Mouse (Mus musculus) cerebellum, adult 11-12 months (tissue): ENCODE data around the gene Kif16b.

Experiments used
- DNase-seq: peaks from one replicate; pipeline ENCODE4 v3.0.0; 2022

The Kif16b gene

DNA sequence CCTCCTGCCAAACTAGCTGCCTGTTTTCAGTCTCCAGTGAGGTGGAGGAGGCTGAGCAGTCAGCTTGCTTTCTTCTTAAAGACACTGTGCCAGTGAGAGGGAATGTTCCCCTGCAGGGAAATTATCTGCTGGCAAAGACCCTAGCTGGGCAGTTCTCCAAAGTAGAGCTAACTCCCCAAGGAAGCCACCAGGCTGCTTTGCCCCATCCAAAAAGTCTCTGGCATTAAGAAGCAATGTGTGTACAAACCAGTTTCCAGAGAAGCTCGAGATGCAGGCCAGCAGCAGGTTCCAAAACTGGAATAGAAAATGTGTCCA, 169.6 kb downstream of the Kif16b start:
- DNase-seq: peak; percentile 82

DNA sequence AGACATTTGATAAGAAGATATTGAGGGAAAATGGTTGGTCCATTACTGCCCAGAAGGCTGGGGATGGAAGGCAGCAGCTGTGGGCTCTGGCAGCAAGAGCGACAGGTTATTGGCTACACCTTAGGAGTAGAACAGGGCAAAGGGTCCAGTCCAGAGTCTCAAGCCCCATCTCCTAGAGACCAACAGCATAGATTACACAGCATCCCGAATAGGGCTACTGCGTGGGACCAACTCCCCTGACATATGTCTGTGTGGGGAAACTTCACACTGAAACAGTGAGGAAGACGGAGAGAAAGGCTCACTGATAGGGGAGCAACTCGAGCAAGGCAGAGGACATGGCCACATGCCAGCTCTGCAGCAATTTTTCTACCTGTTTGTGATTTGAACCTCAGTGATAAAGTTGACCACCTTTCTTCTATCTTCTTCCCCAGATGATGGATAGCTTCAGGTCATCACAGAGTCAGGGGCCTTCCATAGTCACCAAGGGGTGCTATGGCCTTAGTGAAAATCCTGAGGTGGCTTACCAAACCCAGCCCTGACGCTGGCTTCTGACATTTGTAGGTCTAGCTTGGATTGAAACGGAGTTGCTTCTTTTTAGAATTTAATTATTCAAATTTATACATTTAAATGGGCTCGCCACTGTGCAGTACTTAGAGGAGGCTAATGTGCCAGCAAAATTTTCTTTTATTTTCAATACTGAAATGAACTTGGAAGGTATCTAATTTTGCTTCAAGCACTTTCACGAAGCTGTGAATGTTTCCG, 170.1 kb downstream of the Kif16b start:
- no peak for DNase-seq

GRCm38 (mm10) chr2:142724215-142725001, 176.9 kb downstream of the Kif16b start:
- DNase-seq: no peak

GRCm38 (mm10) chr2:142720174-142720573, 181.2 kb downstream of the Kif16b start:
- no peak for DNase-seq

- no peak for DNase-seq
Observed at GRCm38 (mm10) chr2:142718998-142719397, 182.3 kb downstream of the Kif16b start.

- no peak for DNase-seq
Observed at GRCm38 (mm10) chr2:142717591-142717990, 183.7 kb downstream of the Kif16b start.

GRCm38 (mm10) chr2:142715912-142716260, 185.4 kb downstream of the Kif16b start:
- DNase-seq: no peak

DNA sequence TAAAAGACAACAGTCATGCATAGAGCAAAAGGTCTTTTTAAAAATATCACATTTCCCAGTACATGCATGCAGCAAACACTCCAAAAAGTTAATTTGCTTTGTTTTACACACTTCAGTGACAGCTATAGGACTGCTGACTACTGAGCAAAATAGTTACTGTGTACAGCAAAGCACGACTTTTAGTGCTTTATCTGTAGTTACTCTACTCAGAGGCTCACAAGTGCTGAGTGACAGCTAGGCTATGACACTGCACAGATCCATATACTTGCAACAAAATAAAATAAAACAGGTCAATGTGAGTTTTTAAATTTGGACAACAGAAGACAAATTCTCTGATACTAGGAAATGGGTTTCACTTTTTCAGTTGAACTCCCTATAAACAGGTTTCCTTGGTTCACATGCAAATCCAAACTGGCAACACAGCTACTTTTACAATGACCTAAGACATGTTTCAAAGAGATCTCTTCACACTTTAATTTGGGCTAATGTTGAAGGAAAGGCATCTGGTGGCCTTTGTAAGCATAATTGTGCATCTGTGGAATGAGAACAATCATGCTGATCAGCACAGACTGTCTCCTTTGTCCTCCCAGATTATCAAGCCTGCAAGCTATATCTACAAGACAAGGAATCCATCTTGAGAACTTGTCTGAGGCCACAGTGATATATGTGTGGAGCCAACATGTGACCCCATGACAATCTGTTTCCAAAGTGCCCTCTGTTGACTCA, 186.0 kb downstream of the Kif16b start:
- DNase-seq: no peak

DNA sequence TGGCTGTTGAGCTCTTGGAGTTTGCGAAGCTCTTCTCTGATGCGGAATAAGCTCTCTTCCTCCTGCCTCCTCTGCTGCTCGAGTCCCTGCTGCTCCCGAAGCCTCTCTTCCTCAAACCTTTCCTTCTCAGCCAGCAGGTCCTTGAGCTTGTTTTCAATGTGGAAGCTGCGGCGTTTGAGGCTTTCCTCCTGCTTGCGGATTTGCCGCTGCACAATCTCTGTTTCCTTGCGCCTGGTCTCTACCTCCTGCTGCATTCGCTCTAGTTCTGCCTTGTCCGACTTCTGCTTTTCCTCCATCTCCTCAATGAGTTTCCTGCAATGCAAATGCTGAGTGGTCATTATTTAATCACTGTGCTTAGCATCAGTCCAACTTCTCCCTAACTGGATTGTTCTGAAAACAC, 188.6 kb downstream of the Kif16b start:
- DNase-seq: no peak

DNA sequence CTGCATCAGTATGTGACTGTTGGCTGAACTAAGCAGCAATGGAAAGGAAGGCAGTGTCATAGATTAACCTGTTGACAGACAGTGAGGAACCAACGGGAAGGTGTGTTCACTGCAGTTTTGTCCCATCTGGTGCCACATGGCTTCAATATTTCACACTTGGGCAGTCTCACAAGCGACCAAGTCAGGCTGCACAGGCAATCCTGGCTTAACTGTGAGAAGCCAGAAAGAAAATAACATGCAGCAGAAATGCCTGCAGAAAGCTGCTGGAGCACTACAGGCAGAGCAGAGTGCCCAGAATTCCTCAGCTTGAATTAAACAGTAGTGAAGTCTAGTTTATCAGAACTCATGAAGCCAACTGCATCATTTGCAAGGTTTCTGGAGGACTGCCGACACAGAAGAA, 192.0 kb downstream of the Kif16b start:
- DNase-seq: peak; percentile 42

DNA sequence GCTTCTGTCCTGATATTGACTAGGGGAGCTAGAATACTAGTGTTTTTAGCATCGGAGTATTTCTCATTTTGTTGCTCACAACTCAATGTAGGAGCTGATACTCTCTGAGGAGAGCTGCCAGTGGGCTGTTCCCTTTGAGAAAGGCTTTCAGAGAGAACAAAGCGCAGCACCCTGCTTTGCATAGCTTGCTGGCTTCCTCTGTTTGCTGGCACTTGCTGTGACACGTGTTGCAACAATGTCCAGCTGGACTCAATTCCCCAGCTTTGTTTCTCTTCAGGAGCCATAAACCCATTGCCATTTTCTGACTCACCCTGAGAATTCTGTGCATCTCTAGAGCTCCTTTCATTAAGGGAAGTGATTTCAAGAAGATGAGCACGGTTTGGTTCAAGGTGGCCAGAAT, 200.6 kb downstream of the Kif16b start:
- DNase-seq: peak; percentile 30

- peak; percentile 47 for DNase-seq
Observed at GRCm38 (mm10) chr2:142698650-142699049, 202.7 kb downstream of the Kif16b start.

DNA sequence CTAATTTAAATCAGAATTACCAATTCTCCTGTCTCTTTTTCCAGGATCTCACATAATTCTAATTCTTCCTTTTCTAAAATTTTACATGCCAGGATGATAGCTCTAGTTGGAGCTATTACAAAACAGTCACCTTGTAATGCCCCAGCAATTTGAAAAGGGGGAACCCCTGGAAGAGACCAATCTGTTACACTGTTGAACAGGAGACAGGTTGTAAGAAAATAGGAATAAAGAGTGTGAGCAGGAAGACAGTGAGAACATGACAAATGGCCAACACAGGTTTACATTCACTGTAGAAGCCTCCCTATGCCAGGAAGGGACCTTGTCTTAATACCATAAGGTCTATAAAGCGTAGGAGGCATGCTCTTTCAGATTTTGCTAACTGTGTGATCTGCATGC, 206.4 kb downstream of the Kif16b start:
- no peak for DNase-seq

DNA sequence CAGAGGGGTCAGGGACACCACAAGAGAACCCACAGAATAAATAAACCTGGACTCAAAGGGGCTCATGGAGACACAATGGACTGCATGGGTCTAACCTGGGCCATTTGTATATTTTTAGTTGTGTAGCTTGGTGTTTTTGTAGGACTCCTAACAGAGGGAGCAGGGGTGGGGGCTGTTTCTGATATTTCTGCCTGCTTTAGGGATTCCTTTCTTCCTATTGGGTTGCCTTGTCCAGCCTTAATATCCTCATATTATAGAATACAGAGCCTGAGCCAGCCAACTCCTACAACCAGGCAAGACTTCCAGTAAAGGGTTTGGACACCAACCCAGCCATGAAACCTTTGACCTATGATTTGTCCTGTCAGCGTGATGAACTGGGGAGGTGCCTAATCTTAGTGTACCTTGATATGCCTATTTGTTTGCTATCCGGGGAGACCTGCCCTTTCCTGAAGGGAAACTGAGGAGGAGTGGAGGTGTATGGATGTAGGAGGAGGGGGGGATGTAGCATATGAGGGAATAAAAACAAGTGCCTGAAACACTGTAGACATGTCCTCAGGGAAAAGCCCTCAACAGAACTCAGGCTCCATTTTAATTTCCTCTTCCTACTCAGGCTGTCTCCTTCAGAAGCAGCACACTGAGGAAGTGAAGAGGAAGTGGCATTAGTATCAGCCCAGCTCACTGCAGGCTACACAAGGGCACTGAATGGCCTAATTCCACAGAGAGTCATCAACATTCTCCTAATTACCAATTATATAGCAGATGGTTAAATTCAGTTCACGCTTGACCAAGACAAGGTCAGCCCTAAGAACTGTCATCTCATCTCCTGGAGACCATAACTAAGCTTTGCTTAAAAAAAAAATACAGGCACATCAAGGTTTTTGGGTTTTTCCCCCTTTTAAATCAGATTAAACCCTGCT, 207.1 kb downstream of the Kif16b start:
- peak; percentile 53 for DNase-seq

DNA sequence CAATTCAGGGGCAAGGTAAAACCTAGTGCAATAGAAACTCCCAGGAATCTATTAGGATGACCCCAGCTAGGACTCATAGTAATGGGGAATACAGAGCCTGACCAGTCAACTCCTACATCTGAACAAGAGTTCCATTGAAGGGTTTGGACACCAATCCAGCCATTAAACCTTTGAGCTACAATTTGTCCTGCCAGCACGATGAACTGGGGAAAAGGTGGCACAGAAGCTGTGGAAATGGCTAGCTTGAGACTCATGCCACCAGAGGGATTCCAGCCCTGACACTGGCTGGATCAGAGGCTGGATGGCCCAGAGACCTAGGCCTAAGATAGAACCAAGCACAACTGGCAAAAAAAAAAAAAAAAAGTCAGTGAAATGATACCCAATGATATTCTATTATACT, 207.9 kb downstream of the Kif16b start:
- DNase-seq: no peak

DNA sequence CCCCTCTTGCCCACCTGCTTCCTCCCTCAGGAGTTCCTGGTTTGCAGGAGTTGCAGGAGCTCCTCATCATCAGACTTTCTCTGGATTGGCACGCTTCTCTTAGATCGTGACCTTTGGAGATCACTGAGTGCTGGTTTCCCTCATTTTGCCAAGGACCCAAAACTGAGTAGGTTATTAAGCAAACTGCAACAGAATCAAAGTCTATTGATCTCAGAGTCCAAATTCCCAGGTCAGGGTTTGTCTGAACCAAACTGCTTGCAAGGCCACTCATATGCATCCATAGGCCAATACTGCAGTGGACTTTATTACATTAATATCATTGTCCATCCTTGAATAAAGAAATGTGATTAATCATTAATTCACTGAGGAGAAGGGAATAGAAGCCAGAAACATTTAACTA, 211.8 kb downstream of the Kif16b start:
- DNase-seq: no peak

- no peak for DNase-seq
Observed at GRCm38 (mm10) chr2:142687936-142688514, 213.3 kb downstream of the Kif16b start.

DNA sequence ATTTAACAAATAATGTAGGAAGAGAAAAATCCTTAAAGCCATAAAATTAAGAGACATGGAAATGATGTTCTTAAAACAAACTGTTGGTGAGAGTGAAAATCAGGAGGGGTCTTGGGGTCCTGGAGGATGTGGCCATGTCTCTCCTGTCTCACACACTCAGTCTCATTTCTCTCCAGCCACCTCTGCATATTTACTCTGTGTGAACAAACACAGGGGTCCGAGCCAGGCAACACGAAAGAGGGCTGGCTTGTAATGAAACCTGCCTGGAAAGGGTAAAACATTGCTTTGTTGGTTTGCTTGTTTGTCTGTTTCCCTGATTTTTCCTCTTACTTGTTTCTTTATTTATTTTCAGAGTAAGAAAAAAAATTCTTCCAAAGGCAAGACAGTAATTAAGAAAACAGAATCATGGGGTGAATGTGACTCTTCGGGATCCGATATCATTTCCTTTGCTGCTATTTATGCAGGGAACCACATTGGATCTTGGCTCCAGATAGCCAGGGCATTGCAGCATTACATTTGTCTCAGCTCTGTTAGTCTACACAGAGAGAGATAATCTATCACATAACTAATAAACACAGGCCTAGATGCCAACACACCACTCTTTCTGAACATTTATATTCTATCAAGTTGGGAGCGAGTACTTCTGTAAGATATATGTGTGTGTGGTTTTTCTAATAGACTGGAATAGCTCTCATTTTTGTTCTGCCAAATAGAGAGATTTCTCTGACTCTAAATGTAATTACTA, 218.2 kb downstream of the Kif16b start:
- DNase-seq: no peak

DNA sequence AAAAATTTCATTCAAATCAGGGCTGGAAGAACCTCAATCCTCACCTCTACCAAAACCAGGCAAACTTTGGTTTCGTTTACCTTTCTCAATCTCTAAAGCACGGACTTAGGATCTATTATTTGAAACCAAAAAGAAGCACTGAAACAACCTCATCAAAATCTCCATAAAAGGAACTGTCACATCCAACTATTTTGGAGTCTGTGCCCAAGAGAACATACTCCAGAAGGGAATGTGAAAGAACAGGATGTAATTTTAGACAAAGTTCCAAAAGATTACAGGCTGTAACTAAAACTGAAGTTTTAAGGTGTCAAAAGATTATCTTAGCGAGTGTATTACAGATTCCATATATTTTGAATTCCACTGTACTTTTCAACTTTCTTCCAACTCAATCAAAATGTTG, 232.9 kb downstream of the Kif16b start:
- DNase-seq: no peak

- DNase-seq: no peak
Observed at GRCm38 (mm10) chr2:142651591-142651990, 249.7 kb downstream of the Kif16b start.

DNA sequence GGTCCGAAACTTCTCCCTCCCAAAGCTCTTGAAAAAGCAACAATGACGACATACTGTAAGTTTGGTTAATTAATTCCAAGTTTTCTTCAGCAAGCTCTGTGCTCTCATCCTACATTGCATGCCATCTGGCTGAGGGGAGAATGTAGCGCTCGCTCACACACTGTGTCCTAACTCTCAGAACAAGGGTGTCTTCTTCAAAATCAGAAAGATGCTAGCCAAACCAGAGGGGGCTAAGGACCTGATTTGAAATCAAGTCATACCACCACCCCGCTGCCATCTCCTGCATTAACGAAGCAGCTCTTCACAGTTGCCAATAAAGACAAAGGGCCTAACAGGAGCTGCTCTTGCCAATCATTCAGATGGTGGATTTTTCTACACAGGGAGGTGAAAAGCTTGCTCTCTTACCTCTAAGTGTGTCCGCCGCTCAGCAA, 253.3 kb downstream of the Kif16b start:
- DNase-seq: no peak

DNA sequence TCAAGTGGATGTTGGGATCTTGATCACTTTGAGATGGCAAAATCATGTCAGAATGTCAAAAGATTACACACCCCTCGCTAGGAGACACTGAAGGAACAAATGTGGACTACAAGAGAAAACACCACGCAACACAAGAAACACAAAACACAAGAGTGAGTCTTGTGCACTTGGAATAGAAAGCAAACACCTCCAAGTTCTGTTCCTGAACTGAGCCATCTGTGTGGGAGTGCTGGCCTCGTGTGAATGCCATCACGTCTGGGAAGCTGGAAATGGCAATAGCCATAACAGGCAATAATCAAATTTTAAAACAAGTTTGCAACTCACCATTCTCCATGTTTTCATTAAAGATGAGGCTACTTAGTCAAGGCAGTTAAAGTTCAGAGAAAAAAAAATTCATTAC, 254.5 kb downstream of the Kif16b start:
- no peak for DNase-seq
